Mouse (Mus musculus) testis, adult 2 months (tissue): ENCODE measurements at regions not wholly inside any gene's neighbourhood (a gene's known extent, or its start where the extent isn't known, plus 50 kb on each side); places are given as distances from the start of the nearest gene placed in this dataset.

Experiments used
- CTCF ChIP-seq: fragments of 200-500 bp; IDR thresholded peaks from 2 replicates; pipeline ENCODE4 v1.5.1; 2012; ENCODE audit warnings: low read depth, mild to moderate bottlenecking, inconsistent platforms, low read length, moderate library complexity; ENCODE audit not compliant: control insufficient read depth, insufficient read depth, insufficient replicate concordance
- POLR2A ChIP-seq: fragments of 200-500 bp; IDR thresholded peaks from 2 replicates; pipeline ENCODE4 v1.6.1; 2012; ENCODE audit warnings: low read depth, mild to moderate bottlenecking, inconsistent platforms, low read length, moderate library complexity; ENCODE audit not compliant: control insufficient read depth

DNA sequence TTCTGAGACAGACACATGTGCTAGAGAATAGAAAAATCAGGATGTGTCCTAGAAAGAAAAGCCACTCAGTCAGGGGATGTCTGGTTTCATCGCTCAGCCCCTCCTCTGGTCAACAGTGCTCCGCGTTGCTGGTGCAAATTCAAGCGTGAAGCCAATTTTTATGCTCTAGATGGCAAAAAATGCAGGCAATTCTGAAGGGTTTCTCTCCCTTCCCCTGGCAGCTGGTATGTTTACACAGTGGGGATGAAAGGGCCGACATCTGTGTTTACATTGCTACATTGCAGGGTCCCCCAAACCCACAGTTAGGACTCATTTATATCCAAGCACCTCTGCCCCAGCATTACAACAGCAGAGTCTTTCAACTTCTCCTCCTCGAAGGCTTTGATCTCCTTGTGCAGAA lies 203.3 kb downstream of the Etaa1 start:
- TF ChIP-seq CTCF = no peak
- no peak for TF ChIP-seq POLR2A
